Mouse (Mus musculus): ENCODE results near the gene Tmco1. TPM values are rescaled to one million over a fixed set of nuclear protein-coding genes. Genes with fewer than 3 reads are reported as not detected.
A peak's percentile ranks its signal among the peaks of the same experiment; 100 is the strongest.

The Tmco1 gene
- polyA plus RNA-seq, 1 experiment from 2014 or later, result 95.3 TPM

DNA sequence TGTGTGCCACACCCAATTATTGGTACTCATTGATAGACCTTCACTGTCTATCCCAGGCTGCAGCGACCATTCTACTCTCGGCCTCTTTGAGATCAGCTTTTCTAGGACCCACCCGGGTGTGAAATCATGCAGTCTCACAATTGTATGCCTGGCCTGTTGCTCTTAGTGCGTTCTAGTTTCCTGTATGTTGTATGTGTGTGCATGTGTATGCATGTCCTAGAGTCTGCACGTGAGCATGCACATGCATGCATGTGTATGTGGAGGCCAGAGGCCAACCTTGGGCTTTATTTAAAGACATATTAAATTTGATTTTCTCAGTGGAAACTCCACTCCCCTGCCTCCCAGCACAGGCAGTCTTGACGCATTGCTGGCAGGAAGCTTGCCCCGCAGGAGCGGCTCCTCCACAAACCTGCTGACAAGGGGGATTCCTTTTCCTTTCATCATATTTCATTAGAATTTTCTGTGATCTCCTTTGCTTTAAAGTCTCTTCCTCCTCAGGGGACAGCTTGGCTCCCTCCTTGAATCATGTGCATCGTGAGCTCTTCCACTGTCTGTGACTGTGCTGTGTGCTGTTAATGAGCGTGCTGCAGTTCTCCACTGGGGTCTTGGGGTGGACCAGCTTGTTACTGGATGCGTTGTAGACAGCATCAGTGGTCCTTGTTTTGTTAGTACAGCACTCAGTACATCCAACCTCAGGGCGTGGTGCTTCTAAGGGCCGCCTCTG is 12.3 kb upstream of the Tmco1 start:
- no peak for ATAC-seq
- H3K4me1 ChIP-seq (replicated peaks; ENCODE audit: control insufficient read depth, insufficient read depth, low read length), result no peaks in the 10 kb centered on the region
- no peak overlapping the region for H3K27ac ChIP-seq (ENCODE audit: low read depth, low read length)
- H3K36me3 ChIP-seq (ENCODE audit: control insufficient read depth, insufficient read depth), result no peaks in the 10 kb centered on the region
- no peak overlapping the region for H3K4me3 ChIP-seq (ENCODE audit: low read depth, low read length)
- no peak overlapping the region for H3K9ac ChIP-seq (ENCODE audit: low read depth, low read length)
- H3K9me3 ChIP-seq (ENCODE audit: control insufficient read depth), result no peaks in the 10 kb centered on the region
- WGBS, result 78% methylated on average over 13 of the region's 13 CpGs
- no peak overlapping the region for H3K4me2 ChIP-seq (replicated peaks; ENCODE audit: low read depth)
- H3K27me3 ChIP-seq (replicated peaks; ENCODE audit: control insufficient read depth, insufficient read depth, low read length), result peaks cover 9% of the 10 kb centered on the region; the same call in 1 of the 2 replicates
- no peak for TF ChIP-seq CTCF (IDR thresholded peaks at IDR 0.05; ENCODE audit: low read depth)

DNA sequence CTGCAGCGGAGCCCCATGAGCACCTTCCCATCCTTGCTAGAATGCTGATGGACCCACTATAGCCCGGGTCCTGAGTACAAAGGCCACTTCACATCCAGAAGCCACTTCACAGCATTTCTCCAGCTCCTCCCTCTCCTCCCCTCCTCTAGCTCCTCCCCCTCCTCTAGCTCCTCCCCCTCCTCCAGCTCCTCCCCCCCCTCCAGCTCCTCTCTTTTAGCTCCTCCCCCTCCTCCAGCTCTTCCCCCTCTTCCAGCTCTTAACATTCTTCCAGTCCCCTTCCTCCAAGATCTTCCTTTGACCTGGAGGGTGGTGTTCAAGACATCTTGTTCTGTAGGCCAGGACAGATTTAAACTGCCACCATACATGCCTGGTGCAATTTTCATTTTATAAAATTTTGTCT is 8.1 kb upstream of the Tmco1 start:
- 90% methylated on average over 2 of the region's 2 CpGs for WGBS

DNA sequence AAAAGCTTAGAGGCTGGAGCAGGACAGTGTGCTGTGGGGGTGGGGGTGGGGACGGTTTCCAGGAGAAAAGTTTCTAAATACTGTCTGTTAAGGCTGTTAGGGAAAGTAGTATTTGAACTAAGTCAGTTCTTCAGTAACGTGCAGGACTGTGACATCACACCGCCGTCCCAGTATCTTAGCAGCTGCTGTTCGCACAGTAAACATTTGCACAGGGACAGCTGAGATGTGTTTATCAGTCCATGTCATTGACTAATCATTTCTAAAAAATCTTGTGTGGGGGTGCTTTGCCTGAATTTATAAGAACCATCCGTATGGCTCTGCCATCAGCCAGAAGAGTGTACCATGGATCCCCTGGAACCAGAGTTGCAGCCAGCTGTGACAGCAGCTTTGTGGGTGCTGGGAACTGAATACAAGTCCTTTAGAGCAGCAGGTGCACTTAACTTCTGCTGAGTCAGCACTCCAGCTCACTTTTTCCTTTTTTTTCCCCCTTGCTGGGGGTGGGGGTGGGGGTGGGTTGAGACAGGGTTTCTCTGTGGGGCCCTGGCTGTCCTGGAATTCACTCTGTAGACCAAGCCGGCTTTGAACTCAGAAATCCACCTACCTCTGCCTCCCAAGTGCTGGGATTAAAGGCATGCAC is 2.6 kb upstream of the Tmco1 start:
- no peak overlapping the region for H3K4me2 ChIP-seq (replicated peaks; ENCODE audit: low read depth)
- H3K36me3 ChIP-seq (ENCODE audit: control insufficient read depth, insufficient read depth), result peaks cover 4% of the 10 kb centered on the region; the same call in 1 of the 2 replicates
- no peak overlapping the region for H3K9ac ChIP-seq (ENCODE audit: low read depth, low read length)
- H3K4me3 ChIP-seq (ENCODE audit: low read depth, low read length), result no peak overlapping the region
- no peak overlapping the region for H3K27ac ChIP-seq (ENCODE audit: low read depth, low read length)
- no peaks in the 10 kb centered on the region for H3K9me3 ChIP-seq (ENCODE audit: control insufficient read depth)
- ATAC-seq, result no peak
- peaks cover 2% of the 10 kb centered on the region; the same call in 1 of the 2 replicates for H3K4me1 ChIP-seq (replicated peaks; ENCODE audit: control insufficient read depth, insufficient read depth, low read length)
- WGBS, result 41% methylated on average over 7 of the region's 7 CpGs
- H3K27me3 ChIP-seq (replicated peaks; ENCODE audit: control insufficient read depth, insufficient read depth, low read length), result no peaks in the 10 kb centered on the region
- TF ChIP-seq CTCF (IDR thresholded peaks at IDR 0.05; ENCODE audit: low read depth), result no peak

More for the DNA sequence above, 8.1 kb upstream of the Tmco1 start:
- Histone ChIP-seq H3K4me2 (replicated peaks; ENCODE audit: low read depth) (no peak overlapping the region), H3K27ac (ENCODE audit: low read depth, low read length) (no peak overlapping the region), H3K9ac (ENCODE audit: low read depth, low read length) (no peak overlapping the region), H3K9me3 (ENCODE audit: control insufficient read depth) (no peaks in the 10 kb centered on the region), H3K36me3 (ENCODE audit: control insufficient read depth, insufficient read depth) (no peaks in the 10 kb centered on the region), H3K27me3 (replicated peaks; ENCODE audit: control insufficient read depth, insufficient read depth, low read length) (no peaks in the 10 kb centered on the region), H3K4me1 (replicated peaks; ENCODE audit: control insufficient read depth, insufficient read depth, low read length) (no peaks in the 10 kb centered on the region), H3K4me3 (ENCODE audit: low read depth, low read length) (no peak overlapping the region)
- no peak for ATAC-seq
- no peak for TF ChIP-seq CTCF (IDR thresholded peaks at IDR 0.05; ENCODE audit: low read depth)

DNA sequence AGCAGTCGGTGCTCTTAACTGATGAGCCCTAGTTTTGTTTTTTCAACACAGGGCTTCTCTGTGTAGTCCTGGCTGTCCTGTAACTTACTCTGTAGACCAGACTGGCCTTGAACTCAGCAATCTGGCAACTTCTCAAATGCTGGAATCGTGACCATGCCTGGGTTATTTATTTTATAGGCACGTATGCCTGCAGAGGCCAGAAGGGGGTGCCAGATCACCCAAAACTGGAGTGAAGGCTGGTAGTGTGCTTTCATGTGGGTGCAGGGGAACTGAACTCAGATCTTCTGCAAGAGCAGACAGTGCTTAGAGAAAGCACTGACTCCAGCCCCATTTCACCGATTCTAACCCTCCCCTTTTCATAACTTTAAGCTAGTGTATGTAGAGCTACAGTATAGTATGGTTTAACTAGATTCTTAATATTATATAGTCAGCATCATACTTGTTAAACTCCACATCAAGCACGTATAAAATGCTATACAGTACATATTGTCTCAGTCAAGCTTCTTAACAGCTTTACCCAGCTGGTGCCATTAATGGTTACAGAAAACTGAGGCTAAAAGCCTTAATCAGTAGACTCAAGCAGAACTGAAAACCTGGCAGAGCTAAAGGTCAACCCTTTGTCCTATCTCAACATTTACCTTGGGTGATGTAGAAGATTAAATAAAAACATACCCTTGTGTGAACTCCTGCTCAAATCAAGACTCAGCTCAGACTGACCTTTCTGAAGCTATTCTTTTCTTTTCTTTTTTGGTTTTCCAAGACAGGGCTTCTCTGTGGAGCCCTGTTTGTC is 1.5 kb upstream of the Tmco1 start:
- ATAC-seq, result no peak
- H3K4me3 ChIP-seq (ENCODE audit: low read depth, low read length), result no peak overlapping the region
- H3K27ac ChIP-seq (ENCODE audit: low read depth, low read length), result no peak overlapping the region
- 57% methylated on average over 5 of the region's 5 CpGs for WGBS
- no peak overlapping the region for H3K9ac ChIP-seq (ENCODE audit: low read depth, low read length)
- no peaks in the 10 kb centered on the region for H3K9me3 ChIP-seq (ENCODE audit: control insufficient read depth)
- H3K36me3 ChIP-seq (ENCODE audit: control insufficient read depth, insufficient read depth), result peaks cover 4% of the 10 kb centered on the region; the same call in 1 of the 2 replicates
- H3K27me3 ChIP-seq (replicated peaks; ENCODE audit: control insufficient read depth, insufficient read depth, low read length), result no peaks in the 10 kb centered on the region
- H3K4me1 ChIP-seq (replicated peaks; ENCODE audit: control insufficient read depth, insufficient read depth, low read length), result peaks cover 2% of the 10 kb centered on the region; the same call in 1 of the 2 replicates
- peak; percentile 67 for TF ChIP-seq CTCF (IDR thresholded peaks at IDR 0.05; ENCODE audit: low read depth)
- H3K4me2 ChIP-seq (replicated peaks; ENCODE audit: low read depth), result no peak overlapping the region

DNA sequence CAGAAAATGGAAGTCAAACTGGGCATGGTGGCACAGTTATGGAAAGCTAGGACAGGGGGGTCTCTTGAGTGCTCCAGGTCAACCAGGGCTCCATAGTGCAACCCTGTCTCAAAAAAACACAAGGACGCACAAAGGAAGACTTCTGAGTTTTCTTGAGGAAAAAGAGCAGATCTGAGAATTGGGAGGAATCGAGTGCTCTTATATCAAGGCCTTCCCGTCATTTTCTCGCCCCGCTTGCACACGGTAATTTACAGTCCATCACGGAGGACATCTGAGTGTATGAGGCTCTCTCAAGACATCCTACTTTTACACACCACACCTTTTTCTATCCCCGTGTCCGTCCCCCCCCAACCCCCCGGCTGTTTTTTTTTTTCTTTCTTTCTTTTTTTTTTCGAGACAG is 504 bp upstream of the Tmco1 start:
- ATAC-seq, result no peak
- peaks cover 2% of the 10 kb centered on the region; the same call in 1 of the 2 replicates for H3K4me1 ChIP-seq (replicated peaks; ENCODE audit: control insufficient read depth, insufficient read depth, low read length)
- no peaks in the 10 kb centered on the region for H3K27me3 ChIP-seq (replicated peaks; ENCODE audit: control insufficient read depth, insufficient read depth, low read length)
- peak overlapping the region; percentile 89 for H3K4me2 ChIP-seq (replicated peaks; ENCODE audit: low read depth)
- peaks cover 4% of the 10 kb centered on the region for H3K36me3 ChIP-seq (ENCODE audit: control insufficient read depth, insufficient read depth)
- TF ChIP-seq CTCF (IDR thresholded peaks at IDR 0.05; ENCODE audit: low read depth), result no peak
- H3K27ac ChIP-seq (ENCODE audit: low read depth, low read length), result no peak overlapping the region
- WGBS, result 51% methylated on average over 11 of the region's 11 CpGs
- H3K9ac ChIP-seq (ENCODE audit: low read depth, low read length), result 0 out of 2 replicates have a peak overlapping the region, but pooled peaks have one; percentile 91
- no peaks in the 10 kb centered on the region for H3K9me3 ChIP-seq (ENCODE audit: control insufficient read depth)
- peak overlapping the region; percentile 87 for H3K4me3 ChIP-seq (ENCODE audit: low read depth, low read length)

DNA sequence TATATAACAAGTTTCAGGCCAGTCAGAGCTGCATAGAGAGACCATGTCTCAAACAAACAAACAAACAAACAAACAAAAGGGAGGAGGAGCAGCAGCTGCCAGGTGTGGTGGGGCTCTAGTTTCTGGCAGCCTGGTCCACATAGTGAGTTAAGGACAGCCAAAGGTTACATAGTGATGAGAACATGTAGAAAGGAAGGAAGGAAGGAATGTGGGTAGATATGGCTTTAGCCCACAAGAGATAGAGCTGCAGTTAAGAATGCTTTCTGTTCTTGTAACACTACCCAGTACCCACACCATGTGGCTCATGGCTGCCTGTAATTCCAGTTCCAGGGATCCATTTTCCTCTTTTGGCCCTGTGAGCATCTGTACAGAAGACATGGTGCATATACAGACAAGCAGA is 4.2 kb downstream of the Tmco1 start:
- no peak for TF ChIP-seq CTCF (IDR thresholded peaks at IDR 0.05; ENCODE audit: low read depth)

More for the DNA sequence above, 4.2 kb downstream of the Tmco1 start:
- no peak for ATAC-seq
- H3K9ac ChIP-seq (ENCODE audit: low read depth, low read length), result no peak overlapping the region
- peaks cover 2% of the 10 kb centered on the region; the same call in 1 of the 2 replicates for H3K4me1 ChIP-seq (replicated peaks; ENCODE audit: control insufficient read depth, insufficient read depth, low read length)
- no peaks in the 10 kb centered on the region for H3K9me3 ChIP-seq (ENCODE audit: control insufficient read depth)
- no peak overlapping the region for H3K4me2 ChIP-seq (replicated peaks; ENCODE audit: low read depth)
- H3K4me3 ChIP-seq (ENCODE audit: low read depth, low read length), result no peak overlapping the region
- H3K36me3 ChIP-seq (ENCODE audit: control insufficient read depth, insufficient read depth), result peaks cover 17% of the 10 kb centered on the region
- H3K27ac ChIP-seq (ENCODE audit: low read depth, low read length), result no peak overlapping the region
- H3K27me3 ChIP-seq (replicated peaks; ENCODE audit: control insufficient read depth, insufficient read depth, low read length), result no peaks in the 10 kb centered on the region
